Mouse (Mus musculus): Measurements from ENCODE around the gene Cyp27a1. TPM values are rescaled to one million over a fixed set of nuclear protein-coding genes. Genes with fewer than 3 reads are reported as not detected.

The Cyp27a1 gene
- polyA plus RNA-seq (2012; rRNA removed): 2.0 and 2.1 TPM in 2 replicates

DNA sequence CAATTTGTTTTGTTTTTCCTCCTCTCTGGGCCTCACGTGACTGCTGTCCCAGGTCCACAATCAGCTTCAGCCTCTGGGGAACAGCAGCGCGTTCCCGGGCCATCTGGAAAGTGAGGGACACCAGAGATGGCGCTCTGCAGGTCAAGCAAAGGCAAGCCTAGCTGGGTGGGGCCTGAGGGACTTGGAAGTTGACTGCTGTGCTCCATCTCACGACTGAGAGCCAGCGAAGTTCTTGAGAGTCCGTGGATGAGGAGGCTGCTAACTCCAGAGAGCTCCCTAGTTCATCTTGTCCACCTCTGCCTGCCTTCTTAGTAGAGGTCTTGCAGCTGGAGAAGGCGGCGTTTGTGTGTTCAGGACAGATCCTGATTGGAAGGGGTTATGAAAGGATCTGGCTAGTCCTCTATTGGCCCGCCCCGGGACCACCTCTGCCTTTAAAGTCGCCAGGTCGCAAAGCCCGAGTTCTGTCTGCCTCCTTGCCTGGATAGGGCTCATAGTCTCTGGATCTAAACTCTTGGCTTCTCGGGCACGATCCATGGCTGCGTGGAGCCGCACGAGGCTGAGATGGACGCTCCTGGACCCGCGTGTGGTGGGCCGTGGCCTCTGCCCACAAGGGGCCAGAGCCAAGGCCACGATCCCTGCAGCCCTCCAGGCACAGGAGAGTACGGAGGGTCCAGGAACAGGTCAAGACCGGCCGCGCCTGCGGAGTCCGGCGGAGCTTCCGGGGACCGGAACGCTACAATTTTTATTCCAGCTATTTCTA lies at the start of gene Cyp27a1:
Cyp27a1 (plus strand) TSS at position 476 of the 760 bp plus-strand sequence.
- TF ChIP-seq POLR2A (IDR thresholded peaks at IDR 0.05; ENCODE audit: borderline replicate concordance, extremely low read depth, insufficient read depth, insufficient read length, poor library complexity, severe bottlenecking) (no peak), CTCF (IDR thresholded peaks at IDR 0.05; ENCODE audit: borderline replicate concordance, extremely low read depth, insufficient read depth, insufficient read length) (no peak)
- peak; percentile 49 for DNase-seq (ENCODE audit: low read depth)

DNA sequence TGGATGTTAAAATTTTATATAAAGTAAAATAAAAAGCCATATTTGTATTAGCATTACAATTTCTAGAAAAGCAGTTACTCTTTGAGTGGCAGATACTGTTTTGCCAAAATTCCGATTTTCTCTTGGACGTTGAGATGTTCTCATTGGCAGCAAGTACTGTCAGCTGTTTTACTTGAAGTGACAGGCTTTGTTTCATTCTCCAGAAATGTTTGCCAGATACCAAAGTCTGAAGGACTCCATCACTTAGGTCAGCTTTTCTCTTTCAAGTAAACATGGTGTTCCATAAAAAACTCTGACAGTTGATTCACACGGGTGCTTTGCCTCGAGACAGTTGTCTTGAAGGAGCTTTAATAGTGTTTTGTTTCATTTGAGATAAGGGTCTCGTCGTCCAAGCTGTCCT lies 48.2 kb upstream of the Cyp27a1 start:
- DNase-seq (ENCODE audit: low read depth): no peak
- TF ChIP-seq POLR2A (IDR thresholded peaks at IDR 0.05; ENCODE audit: borderline replicate concordance, extremely low read depth, insufficient read depth, insufficient read length, poor library complexity, severe bottlenecking): no peak
- TF ChIP-seq CTCF (IDR thresholded peaks at IDR 0.05; ENCODE audit: borderline replicate concordance, extremely low read depth, insufficient read depth, insufficient read length): no peak

DNA sequence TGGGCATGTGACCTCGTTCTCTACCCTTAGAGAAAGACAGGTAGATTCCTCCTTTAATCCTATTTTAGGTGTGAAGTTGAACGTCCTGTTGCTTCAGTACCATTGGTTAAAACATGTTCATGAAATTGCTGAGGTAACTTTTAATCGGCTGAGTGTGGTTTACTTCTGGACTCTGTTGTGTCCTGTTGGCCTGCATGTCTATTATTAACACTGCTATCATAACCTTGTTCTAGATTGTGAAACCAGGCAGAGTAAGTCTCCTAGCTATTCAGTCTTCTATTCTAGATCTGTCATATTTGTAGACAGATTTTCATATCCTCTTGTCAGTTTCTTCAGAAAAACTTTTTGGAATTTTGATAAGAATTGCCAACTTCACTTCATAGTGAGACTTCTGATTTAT lies 45.0 kb upstream of the Cyp27a1 start:
- TF ChIP-seq POLR2A (IDR thresholded peaks at IDR 0.05; ENCODE audit: borderline replicate concordance, extremely low read depth, insufficient read depth, insufficient read length, poor library complexity, severe bottlenecking): no peak
- TF ChIP-seq CTCF (IDR thresholded peaks at IDR 0.05; ENCODE audit: borderline replicate concordance, extremely low read depth, insufficient read depth, insufficient read length): no peak
- no peak for DNase-seq (ENCODE audit: low read depth)

DNA sequence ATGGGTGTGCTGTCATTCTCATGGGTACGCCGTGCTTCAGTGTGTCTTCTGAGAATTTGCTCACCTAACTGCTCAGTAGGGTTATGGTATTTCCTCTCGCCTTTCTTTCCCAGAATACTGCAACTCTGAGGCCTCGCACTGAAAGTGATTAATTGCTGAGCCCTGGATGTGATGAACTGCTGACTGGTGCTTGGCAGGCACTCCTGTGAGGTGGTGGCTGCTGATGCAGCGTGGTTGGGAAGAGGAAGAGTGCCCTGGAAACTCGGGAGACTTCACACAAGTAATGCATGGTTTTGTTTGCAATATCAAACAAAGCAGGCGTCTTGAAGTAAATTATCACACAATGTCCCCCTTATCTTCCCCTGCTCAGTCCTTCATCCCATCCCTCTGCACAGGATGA lies 40.6 kb upstream of the Cyp27a1 start:
- DNase-seq (ENCODE audit: low read depth): no peak
- TF ChIP-seq POLR2A (IDR thresholded peaks at IDR 0.05; ENCODE audit: borderline replicate concordance, extremely low read depth, insufficient read depth, insufficient read length, poor library complexity, severe bottlenecking) (no peak), CTCF (IDR thresholded peaks at IDR 0.05; ENCODE audit: borderline replicate concordance, extremely low read depth, insufficient read depth, insufficient read length) (no peak)

DNA sequence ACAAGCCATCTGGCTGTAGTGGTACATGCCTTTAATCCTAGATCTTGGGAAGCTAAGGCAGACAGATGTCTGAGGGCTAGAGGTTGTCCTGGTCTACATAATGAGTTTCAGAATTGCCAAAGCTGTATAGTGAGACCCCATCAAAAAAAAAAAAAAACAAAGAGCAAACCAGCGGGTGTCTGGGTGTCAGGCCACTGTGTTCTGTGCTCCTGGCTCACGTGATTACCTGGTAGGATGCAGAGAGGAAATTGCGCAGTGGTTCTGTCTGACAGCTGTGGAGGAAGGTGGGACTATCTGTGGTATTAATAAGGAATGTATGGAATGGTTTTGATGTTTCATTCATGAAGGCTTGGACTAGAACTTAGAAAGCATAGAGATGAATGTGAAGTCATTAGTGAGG lies 36.5 kb upstream of the Cyp27a1 start:
- TF ChIP-seq POLR2A (IDR thresholded peaks at IDR 0.05; ENCODE audit: borderline replicate concordance, extremely low read depth, insufficient read depth, insufficient read length, poor library complexity, severe bottlenecking) (no peak), CTCF (IDR thresholded peaks at IDR 0.05; ENCODE audit: borderline replicate concordance, extremely low read depth, insufficient read depth, insufficient read length) (no peak)
- peak; percentile 22 for DNase-seq (ENCODE audit: low read depth)

DNA sequence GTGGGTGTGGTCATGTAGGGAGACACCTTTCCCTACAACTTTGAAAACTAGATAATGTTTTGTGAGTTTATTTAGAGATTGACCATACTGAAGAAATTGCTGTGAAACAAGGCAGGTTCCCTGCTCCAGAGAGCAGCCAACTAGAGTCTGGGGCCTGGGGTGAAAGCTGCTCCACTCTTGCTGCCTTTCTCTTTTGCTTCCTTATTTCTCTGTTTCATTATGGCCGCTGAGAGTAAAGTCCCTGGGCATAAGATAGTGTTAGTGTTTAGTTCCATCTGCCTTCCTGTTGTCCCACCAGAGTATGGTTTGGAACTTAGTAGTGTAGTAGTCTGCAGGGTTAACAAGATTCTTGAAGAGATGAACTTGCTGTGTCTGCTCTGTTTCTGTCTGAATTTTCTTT lies 35.5 kb upstream of the Cyp27a1 start:
- no peak for DNase-seq (ENCODE audit: low read depth)
- TF ChIP-seq POLR2A (IDR thresholded peaks at IDR 0.05; ENCODE audit: borderline replicate concordance, extremely low read depth, insufficient read depth, insufficient read length, poor library complexity, severe bottlenecking): no peak
- no peak for TF ChIP-seq CTCF (IDR thresholded peaks at IDR 0.05; ENCODE audit: borderline replicate concordance, extremely low read depth, insufficient read depth, insufficient read length)

DNA sequence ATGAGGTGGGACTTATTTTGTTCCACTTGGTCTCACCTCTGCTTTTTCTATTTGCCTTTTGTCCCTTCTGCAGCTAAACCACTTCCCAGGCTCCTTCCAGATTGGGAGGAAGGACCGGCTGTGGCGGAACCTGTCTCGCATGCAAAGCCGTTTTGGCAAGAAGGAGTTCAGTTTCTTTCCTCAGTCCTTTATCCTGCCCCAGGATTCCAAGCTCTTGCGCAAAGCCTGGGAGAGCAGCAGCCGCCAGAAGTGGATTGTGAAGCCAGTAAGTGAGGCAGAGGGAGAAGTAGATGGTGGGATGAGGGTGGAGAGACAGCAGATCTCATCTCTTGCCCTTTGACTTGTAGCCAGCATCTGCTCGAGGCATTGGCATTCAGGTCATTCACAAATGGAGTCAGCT lies 26.2 kb upstream of the Cyp27a1 start:
- no peak for DNase-seq (ENCODE audit: low read depth)
- TF ChIP-seq POLR2A (IDR thresholded peaks at IDR 0.05; ENCODE audit: borderline replicate concordance, extremely low read depth, insufficient read depth, insufficient read length, poor library complexity, severe bottlenecking): no peak

DNA sequence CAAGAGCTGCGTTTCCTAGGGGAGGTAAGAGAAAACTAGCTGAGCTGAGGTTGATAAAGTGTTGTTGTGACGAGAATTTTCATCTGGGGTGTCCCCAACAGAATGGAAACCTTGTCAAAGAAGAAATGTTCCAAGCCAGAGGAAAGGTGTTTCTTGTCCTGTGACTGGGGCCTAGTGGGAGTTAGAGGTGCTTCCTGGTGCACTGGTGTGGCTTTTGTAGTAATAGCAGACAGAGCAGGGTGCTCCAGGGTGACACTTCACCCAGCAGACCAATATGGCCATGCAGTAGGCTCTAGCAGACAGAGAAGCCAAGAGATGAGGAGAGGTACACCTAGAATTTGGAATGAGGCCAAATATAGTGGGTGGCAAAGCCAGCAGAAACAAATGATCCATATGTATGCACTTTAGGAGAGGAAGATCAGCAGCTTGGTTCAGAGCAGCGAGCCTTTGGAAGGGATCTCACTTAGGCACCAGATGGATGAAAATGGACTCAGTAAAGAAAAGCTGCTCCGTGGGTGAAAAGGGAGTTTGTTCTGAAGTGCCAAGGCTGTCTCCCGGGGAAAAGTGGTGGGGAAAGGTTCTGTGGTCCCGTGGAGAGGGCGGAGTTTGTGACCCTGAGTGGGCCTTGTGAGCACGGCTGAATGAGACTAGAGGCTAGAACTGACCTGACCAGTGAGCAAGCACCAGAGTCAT lies 19.3 kb upstream of the Cyp27a1 start:
- no peak for DNase-seq (ENCODE audit: low read depth)
- TF ChIP-seq CTCF (IDR thresholded peaks at IDR 0.05; ENCODE audit: borderline replicate concordance, extremely low read depth, insufficient read depth, insufficient read length) (no peak), POLR2A (IDR thresholded peaks at IDR 0.05; ENCODE audit: borderline replicate concordance, extremely low read depth, insufficient read depth, insufficient read length, poor library complexity, severe bottlenecking) (no peak)

DNA sequence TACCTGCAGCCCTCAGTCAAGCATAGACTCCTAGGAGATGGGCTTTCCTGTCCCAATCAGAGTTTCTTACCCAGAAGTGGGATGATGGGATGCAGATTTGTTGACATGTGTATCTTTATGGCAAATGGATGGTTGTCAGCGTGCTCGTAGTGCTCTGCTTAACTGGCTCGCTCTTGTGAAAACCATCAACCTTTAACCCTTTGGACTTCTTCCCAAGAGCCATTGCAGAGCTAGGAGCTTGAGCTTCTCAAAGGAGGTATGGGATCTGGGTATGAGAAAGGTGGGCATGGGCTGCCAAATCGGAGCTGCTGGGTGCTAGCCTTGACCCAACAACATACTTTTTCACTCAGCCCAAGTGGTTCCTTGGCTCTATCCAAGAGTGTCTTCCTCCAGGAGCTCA lies 17.5 kb upstream of the Cyp27a1 start:
- no peak for DNase-seq (ENCODE audit: low read depth)
- TF ChIP-seq CTCF (IDR thresholded peaks at IDR 0.05; ENCODE audit: borderline replicate concordance, extremely low read depth, insufficient read depth, insufficient read length) (no peak), POLR2A (IDR thresholded peaks at IDR 0.05; ENCODE audit: borderline replicate concordance, extremely low read depth, insufficient read depth, insufficient read length, poor library complexity, severe bottlenecking) (no peak)

DNA sequence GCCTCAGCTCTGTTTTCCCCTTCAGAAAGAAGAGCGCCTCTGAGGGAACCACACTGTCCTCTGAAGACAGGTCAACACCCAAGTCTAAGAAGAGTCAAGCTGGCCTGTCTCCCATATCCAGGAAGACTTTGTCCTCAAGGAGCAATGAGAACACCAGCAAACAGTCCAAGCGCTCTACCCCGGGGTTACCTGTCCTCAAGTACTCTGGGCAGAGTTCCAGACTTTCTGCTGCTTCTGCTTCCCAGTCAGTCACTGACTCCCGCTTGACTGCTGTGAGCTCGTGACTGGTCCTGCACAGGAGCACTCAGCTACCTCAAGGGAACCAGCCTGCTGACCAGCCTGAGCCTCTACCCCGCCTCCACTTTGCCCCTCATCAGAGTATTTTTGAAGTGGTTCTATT lies 16.0 kb upstream of the Cyp27a1 start:
- TF ChIP-seq CTCF (IDR thresholded peaks at IDR 0.05; ENCODE audit: borderline replicate concordance, extremely low read depth, insufficient read depth, insufficient read length) (no peak), POLR2A (IDR thresholded peaks at IDR 0.05; ENCODE audit: borderline replicate concordance, extremely low read depth, insufficient read depth, insufficient read length, poor library complexity, severe bottlenecking) (no peak)
- no peak for DNase-seq (ENCODE audit: low read depth)

DNA sequence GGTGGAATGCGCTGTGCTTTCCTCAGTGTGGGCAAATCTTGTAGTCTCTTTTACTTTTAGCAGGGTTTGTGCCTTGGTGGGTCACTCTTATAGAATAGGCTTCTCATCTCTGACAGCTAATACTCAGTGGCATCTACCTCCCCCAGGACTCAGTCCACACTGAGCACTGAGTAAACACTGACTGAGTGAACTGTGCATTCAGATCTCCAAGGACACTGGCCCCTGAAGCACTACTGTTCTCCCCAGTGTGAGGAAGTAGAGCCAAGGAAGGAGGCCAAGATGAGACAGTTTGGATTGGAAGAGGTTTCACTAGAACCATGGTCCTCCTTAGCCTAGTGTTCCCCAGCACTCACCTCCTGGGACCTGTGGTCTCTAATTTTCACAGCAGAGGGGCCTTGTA lies 15.0 kb upstream of the Cyp27a1 start:
- TF ChIP-seq CTCF (IDR thresholded peaks at IDR 0.05; ENCODE audit: borderline replicate concordance, extremely low read depth, insufficient read depth, insufficient read length): no peak
- TF ChIP-seq POLR2A (IDR thresholded peaks at IDR 0.05; ENCODE audit: borderline replicate concordance, extremely low read depth, insufficient read depth, insufficient read length, poor library complexity, severe bottlenecking): no peak
- DNase-seq (ENCODE audit: low read depth): no peak

DNA sequence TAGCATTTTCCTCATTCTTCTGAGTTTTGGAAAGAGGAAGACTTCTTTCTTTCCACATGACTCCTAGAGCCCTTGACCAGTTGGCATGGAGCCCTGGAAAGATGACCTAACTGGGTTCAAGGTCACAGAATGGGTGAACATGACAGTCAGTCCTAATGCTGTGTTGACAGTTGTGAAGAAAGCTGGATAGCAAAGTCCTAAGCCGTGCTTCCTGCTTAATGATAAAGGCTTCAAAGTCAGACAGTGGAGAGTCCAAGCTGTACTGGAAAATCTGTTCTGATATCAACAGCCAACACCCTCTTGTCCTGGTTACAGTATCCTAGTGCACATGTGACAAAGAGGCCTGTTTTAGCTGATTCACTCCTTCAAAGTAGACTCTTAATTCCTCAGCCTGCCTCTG lies 14.6 kb upstream of the Cyp27a1 start:
- no peak for DNase-seq (ENCODE audit: low read depth)
- TF ChIP-seq POLR2A (IDR thresholded peaks at IDR 0.05; ENCODE audit: borderline replicate concordance, extremely low read depth, insufficient read depth, insufficient read length, poor library complexity, severe bottlenecking) (no peak), CTCF (IDR thresholded peaks at IDR 0.05; ENCODE audit: borderline replicate concordance, extremely low read depth, insufficient read depth, insufficient read length) (no peak)
